Mouse (Mus musculus): Measurements from ENCODE around the gene Brsk1.

GRCm38 (mm10) chr7:4655393-4655792, 35.0 kb upstream of the Brsk1 start:
- TF ChIP-seq CTCF (IDR thresholded peaks at IDR 0.05) (no peak), EP300 (IDR thresholded peaks at IDR 0.05) (no peak)

Data from lung, postnatal 0 days (tissue).